Mouse (Mus musculus): ENCODE measurements around the gene Iltifb. TPM values are rescaled to one million over a fixed set of nuclear protein-coding genes. Genes with fewer than 3 reads are reported as not detected.
A peak's percentile ranks its signal among the peaks of the same experiment; 100 is the strongest.
"Not testable (repeated sequence)": the region's sequence is repeated elsewhere in the genome, so short reads cannot be mapped to it uniquely, and the experiment has no call there.

Gene Iltifb
- total RNA-seq (2021) = not detected
- long read RNA-seq, experiment 1 = 0 reads
- long read RNA-seq, experiment 2 = 0 reads

GRCm38 (mm10) chr10:118294938-118295337, at the start of gene Iltifb:
Gene Iltifb (minus strand): TSS chr10:118295038.
- no peak for TF ChIP-seq CTCF (IDR thresholded peaks at IDR 0.05)
- Histone ChIP-seq H3K27ac (no peak within 1 kb of the TSS), H3K4me3 (no peak within 1 kb of the TSS)
- intact Hi-C loops (cut with DNase I) = no loop called here
- DNase-seq = no peak

GRCm38 (mm10) chr10:118343155-118343554, 48.3 kb upstream of the Iltifb start, which contains the start of gene Gm9046:
Gene Gm9046 (minus strand): TSS chr10:118343255.
- intact Hi-C loops (cut with DNase I); DNase-seq; H3K27ac ChIP-seq; H3K4me3 ChIP-seq: not testable (repeated sequence)

- intact Hi-C loops (cut with DNase I); DNase-seq; H3K4me3 ChIP-seq; H3K27ac ChIP-seq: not testable (repeated sequence)
These were observed 42.9 kb upstream of the Iltifb start, which contains the start of gene Gm9045 for GRCm38 (mm10) chr10:118337731-118338130. Gene Gm9045 (minus strand): TSS chr10:118337831.

GRCm38 (mm10) chr10:118332308-118332707, 37.5 kb upstream of the Iltifb start, which contains the start of gene Gm9044:
Gene Gm9044 (minus strand): TSS chr10:118332408.
- H3K4me3 ChIP-seq; DNase-seq; intact Hi-C loops (cut with DNase I); H3K27ac ChIP-seq: not testable (repeated sequence)

- H3K4me3 ChIP-seq; H3K27ac ChIP-seq; intact Hi-C loops (cut with DNase I); DNase-seq: not testable (repeated sequence)
These were observed 32.0 kb upstream of the Iltifb start, which contains the start of gene Gm9040 for GRCm38 (mm10) chr10:118326869-118327268. Gene Gm9040 (minus strand): TSS chr10:118326969.

GRCm38 (mm10) chr10:118319024-118319423, 24.2 kb upstream of the Iltifb start:
- intact Hi-C loops (cut with DNase I) = no loop called here
- no peak overlapping the region for H3K27ac ChIP-seq

GRCm38 (mm10) chr10:118302133-118302532, 7.3 kb upstream of the Iltifb start:
- DNase-seq; H3K4me3 ChIP-seq; intact Hi-C loops (cut with DNase I); H3K27ac ChIP-seq: not testable (repeated sequence)

More at GRCm38 (mm10) chr10:118319024-118319423, 24.2 kb upstream of the Iltifb start:
- no peak for TF ChIP-seq CTCF (IDR thresholded peaks at IDR 0.05)
- no peak overlapping the region for H3K4me3 ChIP-seq
- no peak for DNase-seq

GRCm38 (mm10) chr10:118283016-118283415, 11.8 kb downstream of the Iltifb start:
- intact Hi-C loops (cut with DNase I); H3K4me3 ChIP-seq; DNase-seq; H3K27ac ChIP-seq: not testable (repeated sequence)

GRCm38 (mm10) chr10:118282565-118282964, 12.3 kb downstream of the Iltifb start:
- H3K27ac ChIP-seq; DNase-seq; intact Hi-C loops (cut with DNase I); H3K4me3 ChIP-seq: not testable (repeated sequence)

GRCm38 (mm10) chr10:118278069-118278468, 16.8 kb downstream of the Iltifb start:
- H3K4me3 ChIP-seq; DNase-seq; H3K27ac ChIP-seq; intact Hi-C loops (cut with DNase I): not testable (repeated sequence)

GRCm38 (mm10) chr10:118271416-118271815, 23.4 kb downstream of the Iltifb start:
- H3K27ac ChIP-seq; H3K4me3 ChIP-seq; DNase-seq; intact Hi-C loops (cut with DNase I): not testable (repeated sequence)

GRCm38 (mm10) chr10:118268812-118269211, 26.0 kb downstream of the Iltifb start:
- H3K4me3 ChIP-seq; DNase-seq; intact Hi-C loops (cut with DNase I); H3K27ac ChIP-seq: not testable (repeated sequence)

- H3K4me3 ChIP-seq; H3K27ac ChIP-seq; intact Hi-C loops (cut with DNase I); DNase-seq: not testable (repeated sequence)
These were observed 36.5 kb downstream of the Iltifb start, which contains the start of gene Gm32802 for GRCm38 (mm10) chr10:118258388-118258787. Gene Gm32802 (plus strand): TSS chr10:118258688.

- DNase-seq = peak; percentile 13
- intact Hi-C loops (cut with DNase I) = no loop called here
- no peak for TF ChIP-seq CTCF (IDR thresholded peaks at IDR 0.05)
- no peak overlapping the region for H3K27ac ChIP-seq
- H3K4me3 ChIP-seq = no peak overlapping the region
These were observed 44.0 kb downstream of the Iltifb start for GRCm38 (mm10) chr10:118250852-118251295.

- H3K4me3 ChIP-seq; intact Hi-C loops (cut with DNase I); DNase-seq; H3K27ac ChIP-seq: not testable (repeated sequence)
These were observed 45.7 kb downstream of the Iltifb start for GRCm38 (mm10) chr10:118249006-118249595.

GRCm38 (mm10) chr10:118240680-118241079, 54.2 kb downstream of the Iltifb start, which contains the start of gene Gm32717:
Gene Gm32717 (minus strand): TSS chr10:118240780.
- H3K27ac ChIP-seq; intact Hi-C loops (cut with DNase I); H3K4me3 ChIP-seq; DNase-seq: not testable (repeated sequence)

Data from gastrocnemius, adult 2 months (tissue).